Mouse (Mus musculus) myocyte (in vitro differentiated cells): ENCODE data around the gene Rtn4rl1.

Experiments used
- CEBPB ChIP-seq: IDR thresholded peaks from 2 replicates; pipeline ENCODE4 v1.6.1; 2011; ENCODE audit warnings: mild to moderate bottlenecking, moderate library complexity; ENCODE audit not compliant: poor library complexity, insufficient read depth, severe bottlenecking
- E2F4 ChIP-seq: IDR thresholded peaks from one replicate; pipeline ENCODE4 v1.6.1; 2011; ENCODE audit warnings: mild to moderate bottlenecking, control low read depth, moderate library complexity; ENCODE audit not compliant: insufficient read depth
- MAX ChIP-seq: IDR thresholded peaks from one replicate; pipeline ENCODE4 v1.6.1; 2011; ENCODE audit warnings: low read depth, mild to moderate bottlenecking, control low read depth
- MYOD1 ChIP-seq, 3 experiments: IDR thresholded peaks; one replicate each; pipeline ENCODE4 v1.6.1; 2011; ENCODE audit warnings: control low read depth in 2 of 3, low read depth in 2 of 3, mild to moderate bottlenecking in 2 of 3, moderate library complexity in 1 of 3; ENCODE audit not compliant: insufficient read length in 2 of 3, control insufficient read depth in 1 of 3
- MYOG ChIP-seq, 3 experiments: IDR thresholded peaks; one replicate each; pipeline ENCODE4 v1.6.1; 2011; ENCODE audit warnings: control low read depth in 2 of 3, low read depth in 2 of 3, mild to moderate bottlenecking in 2 of 3; ENCODE audit not compliant: insufficient read length in 2 of 3, control insufficient read depth in 1 of 3, insufficient read depth in 1 of 3
- POLR2A ChIP-seq: IDR thresholded peaks from one replicate; pipeline ENCODE4 v1.6.1; 2011; ENCODE audit warnings: low read depth, mild to moderate bottlenecking, control low read depth, moderate library complexity; ENCODE audit not compliant: insufficient read length
- REST ChIP-seq: IDR thresholded peaks from one replicate; pipeline ENCODE4 v1.6.1; 2011; ENCODE audit warnings: mild to moderate bottlenecking, control low read depth, moderate library complexity; ENCODE audit not compliant: insufficient read depth, insufficient read length
- SRF ChIP-seq: IDR thresholded peaks from one replicate; pipeline ENCODE4 v1.6.1; 2011; ENCODE audit warnings: low read depth; ENCODE audit not compliant: control insufficient read depth, insufficient read length
- TCF12 ChIP-seq: IDR thresholded peaks from one replicate; pipeline ENCODE4 v1.6.1; 2011; ENCODE audit warnings: mild to moderate bottlenecking, control low read depth; ENCODE audit not compliant: poor library complexity, insufficient read depth, severe bottlenecking
- USF1 ChIP-seq: IDR thresholded peaks from one replicate; pipeline ENCODE4 v1.6.1; 2011; ENCODE audit warnings: low read depth, mild to moderate bottlenecking, control low read depth, moderate library complexity

DNA sequence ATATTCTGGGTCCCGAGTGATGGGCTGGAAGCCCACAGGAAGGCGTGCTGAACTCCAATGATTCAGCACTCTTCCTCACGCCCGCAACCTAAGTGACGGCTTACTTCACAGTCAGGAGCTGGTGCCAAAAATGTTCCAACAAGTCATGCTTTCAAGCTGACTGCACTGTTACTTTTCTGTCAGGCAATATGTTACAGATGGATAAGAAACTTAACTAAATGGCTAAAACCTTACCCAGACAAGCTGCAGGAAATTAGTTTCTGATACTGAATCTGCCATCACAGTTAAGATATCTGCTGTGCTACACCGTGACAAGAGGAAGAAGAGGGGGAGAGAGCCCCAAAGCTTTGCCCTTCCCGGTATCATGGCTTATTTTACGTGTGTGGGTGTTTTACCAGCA is 120.3 kb downstream of the Rtn4rl1 start:
- TF ChIP-seq POLR2A (no peak), E2F4 (no peak), MAX (no peak), MYOD1 (IDR thresholded peaks at IDR 0.05; ENCODE audit: control insufficient read depth in 1 of 3, insufficient read length in 2 of 3, low read depth in 2 of 3) (no peak), SRF (no peak), USF1 (no peak), CEBPB (no peak), REST (no peak), TCF12 (no peak), MYOG (IDR thresholded peaks at IDR 0.05; ENCODE audit: control insufficient read depth in 1 of 3, insufficient read depth in 1 of 3, insufficient read length in 2 of 3, low read depth in 2 of 3) (no peak)
